ENCODE assay signal across 9 mouse cellular contexts in genomic region chr16:9993255-9994040, GRCm38 (mm10). TPM values are rescaled to one million over a fixed set of nuclear protein-coding genes. Genes with fewer than 3 reads are reported as not detected.
A peak's percentile ranks its signal among the peaks of the same experiment; 100 is the strongest.
DNase-seq lines count a peak whose midpoint lies in the region; ATAC-seq and TF ChIP-seq lines count a peak whose summit lies in the region.
"Had no signal": no experiment of that assay in that cellular context is flagged by ENCODE, and none has a peak within 500 bp of the region (broad histone marks: within the 10 kb centered on the region; RNA-seq: fewer than 3 reads in every experiment).

No protein-coding gene starts in this region.

- no peaks in the 10 kb centered on the region for H3K9me3 ChIP-seq in heart, embryonic 11.5 days (replicated peaks; ENCODE audit: control insufficient read depth, low read length)
- no peaks in the 10 kb centered on the region for H3K9me3 ChIP-seq in heart, embryonic 14.5 days (ENCODE audit: control insufficient read depth, low read length)
- no peaks in the 10 kb centered on the region for H3K9me3 ChIP-seq in liver, embryonic 14.5 days (ENCODE audit: control insufficient read depth, low read length)
- no peaks in the 10 kb centered on the region for H3K9me3 ChIP-seq in neural tube, embryonic 15.5 days (replicated peaks)

- no peak overlapping the region for H3K27ac ChIP-seq in heart, embryonic 11.5 days (ENCODE audit: low read depth, low read length)
- no peak overlapping the region for H3K27ac ChIP-seq in heart, embryonic 14.5 days (replicated peaks in 1 of 2; ENCODE audit: control insufficient read depth in 1 of 2, insufficient read depth in 1 of 2, low read depth in 2 of 2, low read length in 2 of 2)
- no peak overlapping the region for H3K27ac ChIP-seq in liver, embryonic 14.5 days
- H3K27ac ChIP-seq in neural tube, embryonic 15.5 days (replicated peaks) = peak overlapping the region; percentile 81

- ATAC-seq in heart, embryonic 11.5 days (replicated peaks; ENCODE audit: insufficient number of reproducible peaks, low FRiP score, low TSS enrichment) = peak; percentile 37; the same call in 1 of the 2 replicates
- no peak for ATAC-seq in heart, embryonic 14.5 days (ENCODE audit: insufficient number of reproducible peaks, insufficient read depth, low FRiP score, low read depth)
- ATAC-seq in liver, embryonic 14.5 days (ENCODE audit: insufficient read depth) = no peak
- ATAC-seq in neural tube, embryonic 15.5 days (ENCODE audit: low FRiP score) = peak; percentile 72

- 1% methylated on average over 39 of the region's 39 CpGs for WGBS in heart, embryonic 11.5 days (ENCODE audit: insufficient replicate concordance)
- 2% methylated on average over 39 of the region's 39 CpGs for WGBS in heart, embryonic 14.5 days
- WGBS in liver, embryonic 14.5 days (ENCODE audit: insufficient replicate concordance) = 4% methylated on average over 39 of the region's 39 CpGs
- WGBS in neural tube, embryonic 15.5 days = under 1% methylated on average over 39 of the region's 39 CpGs

- TF ChIP-seq EP300 in liver, embryonic 14.5 days (IDR thresholded peaks at IDR 0.05; ENCODE audit: low read depth) = no peak

- H3K4me1 ChIP-seq in heart, embryonic 11.5 days (ENCODE audit: control insufficient read depth, insufficient read depth, low read length) = peaks cover 15% of the 10 kb centered on the region
- peaks cover 4 to 13% of the 10 kb centered on the region in 2 experiments; a peak in 3 of 4 replicates for H3K4me1 ChIP-seq in heart, embryonic 14.5 days (ENCODE audit: control insufficient read depth in 2 of 2, insufficient read depth in 2 of 2, low read length in 2 of 2)
- no peaks in the 10 kb centered on the region for H3K4me1 ChIP-seq in liver, embryonic 14.5 days (replicated peaks; ENCODE audit: control insufficient read depth in 2 of 2, insufficient read depth in 2 of 2, low read length in 1 of 2)
- peaks cover 44% of the 10 kb centered on the region for H3K4me1 ChIP-seq in neural tube, embryonic 15.5 days

- peak overlapping the region; percentile 44 for H3K4me3 ChIP-seq in heart, embryonic 11.5 days (ENCODE audit: low read depth, low read length)
- peak overlapping the region; percentile 23 to 31 for H3K4me3 ChIP-seq in heart, embryonic 14.5 days (ENCODE audit: control insufficient read depth in 1 of 2, insufficient read depth in 1 of 2, low read depth in 1 of 2, low read length in 2 of 2)
- 0 out of 4 replicates have a peak overlapping the region, but pooled peaks of 1 of the 2 experiments have one; percentile 5 for H3K4me3 ChIP-seq in liver, embryonic 14.5 days (ENCODE audit: insufficient read depth in 1 of 2, low read depth in 2 of 2, low read length in 2 of 2)
- H3K4me3 ChIP-seq in neural tube, embryonic 15.5 days (replicated peaks) = peak overlapping the region; percentile 65

- peak overlapping the region; percentile 75 for H3K4me2 ChIP-seq in heart, embryonic 11.5 days
- peak overlapping the region; percentile 64 for H3K4me2 ChIP-seq in heart, embryonic 14.5 days (ENCODE audit: low read length)
- peak overlapping the region; percentile 32 for H3K4me2 ChIP-seq in liver, embryonic 14.5 days (ENCODE audit: low read depth)
- H3K4me2 ChIP-seq in neural tube, embryonic 15.5 days = peak overlapping the region; percentile 85

- H3K27me3 ChIP-seq in heart, embryonic 11.5 days (ENCODE audit: control insufficient read depth, insufficient read depth, low read length) = peaks cover 70% of the 10 kb centered on the region
- H3K27me3 ChIP-seq in heart, embryonic 14.5 days (ENCODE audit: control insufficient read depth, insufficient read depth, low read length) = peaks cover 76% of the 10 kb centered on the region
- peaks cover 47% of the 10 kb centered on the region for H3K27me3 ChIP-seq in liver, embryonic 14.5 days (ENCODE audit: control insufficient read depth, insufficient read depth, low read length)
- H3K27me3 ChIP-seq in neural tube, embryonic 15.5 days (replicated peaks) = peaks cover 48% of the 10 kb centered on the region

- no peaks in the 10 kb centered on the region for H3K36me3 ChIP-seq in heart, embryonic 11.5 days (ENCODE audit: control insufficient read depth, insufficient read depth, low read length)
- H3K36me3 ChIP-seq in heart, embryonic 14.5 days (ENCODE audit: control insufficient read depth, insufficient read depth, low read length) = no peaks in the 10 kb centered on the region
- H3K36me3 ChIP-seq in liver, embryonic 14.5 days (replicated peaks; ENCODE audit: control insufficient read depth, insufficient read depth, low read depth) = no peaks in the 10 kb centered on the region
- no peaks in the 10 kb centered on the region for H3K36me3 ChIP-seq in neural tube, embryonic 15.5 days
- H3K36me3 ChIP-seq: G1E had no signal

- peak; percentile 71 for TF ChIP-seq CTCF in liver, embryonic 14.5 days (IDR thresholded peaks at IDR 0.05; ENCODE audit: low read depth)

- H3K9ac ChIP-seq in heart, embryonic 11.5 days (ENCODE audit: low read depth, low read length) = no peak overlapping the region
- no peak overlapping the region for H3K9ac ChIP-seq in heart, embryonic 14.5 days (ENCODE audit: low read length)
- no peak overlapping the region for H3K9ac ChIP-seq in liver, embryonic 14.5 days (replicated peaks)
- H3K9ac ChIP-seq in neural tube, embryonic 15.5 days (replicated peaks) = peak overlapping the region; percentile 64

- no peak for DNase-seq in heart, adult 8-10 months (ENCODE audit: low spot score)
- DNase-seq in embryo, embryonic 10 days (ENCODE audit: low spot score) = peak; percentile 84
- DNase-seq in kidney, postnatal 36 days = peak; percentile 14 to 76
- DNase-seq in liver, embryonic 14.5 days (ENCODE audit: low read depth in 3 of 3, low spot score in 3 of 3) = no peak
- no peak for DNase-seq in spleen, postnatal 36 days (ENCODE audit: low spot score in 2 of 2)

RNA-seq across cellular contexts. Expression of gene Grin2a, which starts 1.9 kb away (rescaled TPM):
- polyA plus RNA-seq in heart, embryonic 11.5 days (2014; fragmentation: Nextera tagmentation; extraction: Ambion mirVana) = 0.19 and 0.59 TPM in 2 replicates
- total RNA-seq in heart, adult 8-10 months (2022) = under 1 TPM; 0.19 to 0.66 (median 0.38) TPM
- polyA plus RNA-seq in heart, embryonic 14.5 days (2014; fragmentation: Nextera tagmentation; extraction: Ambion mirVana) = 0.26 and 0.35 TPM in 2 replicates
- polyA plus RNA-seq in liver, embryonic 14.5 days (2012; rRNA removed) = under 0.01 TPM in 1 of 2 replicates, not detected in the other
- not detected in 2 replicates for polyA plus RNA-seq in liver, embryonic 14.5 days (2014; fragmentation: Nextera tagmentation; extraction: Ambion mirVana)
- polyA plus RNA-seq in neural tube, embryonic 15.5 days (2015; fragmentation: Nextera tagmentation; extraction: Ambion mirVana) = 11.2 and 15.6 TPM in 2 replicates
- polyA plus RNA-seq: G1E had no signal

Comparison
In these comparisons a context has a peak if more than half of its experiments do, and no peak if none do; other contexts are left out.
1. ATAC-seq: peak in heart, embryonic 11.5 days (single experiment) and neural tube, embryonic 15.5 days (single experiment); none in heart, embryonic 14.5 days (single experiment) and liver, embryonic 14.5 days (single experiment).
2. H3K4me2 ChIP-seq: peak in every context shown above with its lines; median percentile 85 in neural tube, embryonic 15.5 days; 75 in heart, embryonic 11.5 days; 64 in heart, embryonic 14.5 days; 32 in liver, embryonic 14.5 days.
3. DNase-seq: peak in embryo, embryonic 10 days (single experiment) and kidney, postnatal 36 days (2 of 2); none in heart, adult 8-10 months (single experiment), liver, embryonic 14.5 days (0 of 3) and spleen, postnatal 36 days (0 of 2).